Mouse (Mus musculus) cerebellum, postnatal 10 days (tissue): Measurements from ENCODE around the gene Htra1.
A peak's percentile ranks its signal among the peaks of the same experiment; 100 is the strongest.

Source experiments
- DNase-seq, 2 experiments: peaks; one replicate each; pipeline ENCODE4 v3.0.0; 2021; ENCODE audit warnings: mixed read lengths in 2 of 2

Htra1 gene

GRCm38 (mm10) chr7:130936472-130936951, 601 bp downstream of the Htra1 start:
- peak; percentile 53 to 54 for DNase-seq

- peak; percentile 60 to 71 for DNase-seq
These were observed 1.4 kb downstream of the Htra1 start for GRCm38 (mm10) chr7:130937266-130937841.

GRCm38 (mm10) chr7:130938005-130938404, 2.1 kb downstream of the Htra1 start:
- DNase-seq: no peak

- DNase-seq: no peak
These were observed 3.0 kb downstream of the Htra1 start for GRCm38 (mm10) chr7:130938896-130939295.

GRCm38 (mm10) chr7:130940733-130941132, 4.8 kb downstream of the Htra1 start:
- peak; percentile 82 to 89 for DNase-seq

GRCm38 (mm10) chr7:130943280-130943895, 7.5 kb downstream of the Htra1 start:
- no peak for DNase-seq

- no peak for DNase-seq
These were observed 9.0 kb downstream of the Htra1 start for GRCm38 (mm10) chr7:130944766-130945475.

- no peak for DNase-seq
These were observed 9.8 kb downstream of the Htra1 start for GRCm38 (mm10) chr7:130945730-130946129.

GRCm38 (mm10) chr7:130946303-130946702, 10.4 kb downstream of the Htra1 start:
- no peak for DNase-seq

GRCm38 (mm10) chr7:130948563-130949208, 12.8 kb downstream of the Htra1 start:
- peak; percentile 55 to 57 for DNase-seq

- peak; percentile 85 to 90 for DNase-seq
These were observed 13.4 kb downstream of the Htra1 start for GRCm38 (mm10) chr7:130949331-130949751.

GRCm38 (mm10) chr7:130950482-130950881, 14.6 kb downstream of the Htra1 start:
- no peak for DNase-seq

- DNase-seq: peak in 1 of 2 experiments; percentile 28
These were observed 15.1 kb downstream of the Htra1 start for GRCm38 (mm10) chr7:130951004-130951403.

GRCm38 (mm10) chr7:130953376-130953775, 17.5 kb downstream of the Htra1 start:
- DNase-seq: peak in 1 of 2 experiments; percentile 10

GRCm38 (mm10) chr7:130954177-130954601, 18.3 kb downstream of the Htra1 start:
- peak; percentile 74 for DNase-seq

- DNase-seq: no peak
These were observed 22.6 kb downstream of the Htra1 start for GRCm38 (mm10) chr7:130958551-130958950.

GRCm38 (mm10) chr7:130959868-130960267, 24.0 kb downstream of the Htra1 start:
- DNase-seq: peak; percentile 84 to 88

- DNase-seq: no peak
These were observed 25.5 kb downstream of the Htra1 start for GRCm38 (mm10) chr7:130961429-130961828.

- DNase-seq: peak; percentile 94 to 95
These were observed 28.8 kb downstream of the Htra1 start for GRCm38 (mm10) chr7:130964686-130965085.

- DNase-seq: no peak
These were observed 29.5 kb downstream of the Htra1 start for GRCm38 (mm10) chr7:130965396-130965795.

- peak; percentile 81 to 83 for DNase-seq
These were observed 30.0 kb downstream of the Htra1 start for GRCm38 (mm10) chr7:130965909-130966365.

- DNase-seq: no peak
These were observed 30.5 kb downstream of the Htra1 start for GRCm38 (mm10) chr7:130966451-130966850.

GRCm38 (mm10) chr7:130966876-130967275, 31.0 kb downstream of the Htra1 start:
- DNase-seq: no peak
